Mouse (Mus musculus): Measurements from ENCODE around the gene Cyb5rl. TPM values are rescaled to one million over a fixed set of nuclear protein-coding genes. Genes with fewer than 3 reads are reported as not detected.

Cyb5rl gene
- polyA plus RNA-seq (2015; fragmentation: Nextera tagmentation; extraction: Ambion mirVana): 3.7 and 4.7 TPM in 2 replicates

DNA sequence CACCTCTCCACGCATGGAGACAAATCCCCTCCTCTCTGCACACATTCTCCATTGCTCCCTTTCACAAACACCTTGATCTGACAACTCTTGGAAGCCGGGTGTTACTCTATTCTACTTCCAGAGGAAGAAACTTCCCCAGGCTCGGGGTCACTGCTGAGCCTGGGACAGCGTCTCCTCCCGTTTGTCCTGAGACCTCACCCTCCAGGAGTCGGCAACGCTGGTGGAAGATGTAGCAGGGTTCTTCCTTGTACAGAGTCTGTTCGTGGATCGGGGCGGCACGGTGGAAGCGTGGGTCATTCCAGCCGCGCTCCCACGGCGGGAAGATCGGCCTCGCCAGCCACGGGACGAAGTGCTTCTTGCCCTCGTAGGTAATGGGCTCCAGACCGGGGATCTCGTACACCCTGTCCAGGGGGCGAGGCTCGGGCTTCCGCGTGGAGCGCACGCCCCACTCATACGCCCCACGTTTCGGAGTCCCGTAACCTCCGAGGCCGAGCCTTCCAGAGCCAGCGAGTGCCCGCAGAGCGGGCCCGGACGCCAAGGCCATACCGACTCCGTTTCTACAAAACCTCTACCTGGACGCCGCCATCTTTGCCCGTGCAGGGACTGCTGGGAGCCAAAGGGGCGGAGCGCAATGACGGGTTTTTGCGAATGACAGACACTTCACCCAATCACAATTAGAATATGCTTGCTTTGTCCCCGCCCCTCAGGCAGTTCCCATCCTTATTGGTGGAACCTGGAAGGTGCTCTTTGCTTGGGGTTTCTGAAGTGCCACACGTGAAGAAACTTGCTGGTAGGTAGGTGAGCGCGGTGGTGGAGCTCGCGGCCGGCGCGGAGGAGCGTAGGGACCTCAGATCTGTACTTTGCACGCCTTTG lies at the start of gene Cyb5rl, which contains the start of gene Mrpl37:
Cyb5rl (plus strand) TSS at position 737 of the 873 bp plus-strand sequence.
Mrpl37 (minus strand) TSS at position 617 of the 873 bp plus-strand sequence.
- H3K9ac ChIP-seq: peak within 1 kb of the TSS; percentile 69
- ATAC-seq (replicated peaks): peak; percentile 99
- H3K4me1 ChIP-seq: peaks cover 19% of the 10 kb centered on the region
- H3K4me2 ChIP-seq: peak within 1 kb of the TSS; percentile 91
- H3K27me3 ChIP-seq (replicated peaks): no peaks in the 10 kb centered on the region
- H3K9me3 ChIP-seq: no peaks in the 10 kb centered on the region
- WGBS: under 1% methylated on average over 60 of the region's 60 CpGs
- H3K4me3 ChIP-seq: peak within 1 kb of the TSS; percentile 78
- peak within 1 kb of the TSS; percentile 72 for H3K27ac ChIP-seq
- H3K36me3 ChIP-seq (replicated peaks): no peaks in the 10 kb centered on the region

DNA sequence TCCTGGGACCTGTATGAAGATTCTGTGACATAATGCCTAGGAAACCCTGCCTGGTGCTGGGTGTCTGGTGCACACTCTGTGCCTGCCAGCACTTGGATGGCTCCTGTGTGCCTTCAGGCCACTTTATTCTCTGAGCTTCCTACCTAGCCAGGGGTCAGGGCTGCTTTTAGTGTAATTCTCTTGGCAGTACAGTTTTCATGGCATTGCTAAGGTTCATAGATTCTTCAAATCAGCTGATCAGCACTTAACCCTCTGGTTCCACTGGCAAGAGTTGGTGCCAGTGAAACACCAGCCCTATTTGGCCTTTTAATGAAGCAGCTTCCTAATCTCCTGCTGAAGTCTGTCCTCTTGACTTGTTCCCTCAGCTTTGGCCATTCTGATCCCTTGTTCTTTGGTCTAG lies 49.5 kb upstream of the Cyb5rl start:
- H3K27me3 ChIP-seq (replicated peaks): no peaks in the 10 kb centered on the region
- no peaks in the 10 kb centered on the region for H3K36me3 ChIP-seq (replicated peaks)
- H3K4me1 ChIP-seq: peaks cover 89% of the 10 kb centered on the region

DNA sequence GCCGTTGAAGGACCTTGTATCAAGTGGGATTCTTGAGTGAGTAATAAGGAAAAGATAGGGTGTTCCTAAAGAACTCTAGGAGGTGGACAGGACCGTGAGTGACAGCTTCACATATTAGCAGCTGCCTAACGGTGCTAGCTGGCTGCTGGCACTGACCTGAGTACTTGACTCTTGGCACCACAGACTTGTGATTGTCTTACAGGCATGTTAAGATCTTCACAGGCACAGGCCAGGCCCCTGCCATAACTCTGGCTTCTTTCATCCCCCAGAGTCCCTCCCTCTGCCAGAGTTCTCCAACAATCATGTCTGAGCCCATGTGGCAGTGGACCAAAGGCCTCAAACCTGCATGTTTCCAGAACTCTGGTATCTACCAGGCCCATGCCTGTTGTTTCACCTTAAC lies 48.3 kb upstream of the Cyb5rl start:
- Histone ChIP-seq H3K9me3 (no peaks in the 10 kb centered on the region), H3K27me3 (replicated peaks) (no peaks in the 10 kb centered on the region), H3K4me1 (peaks cover 97% of the 10 kb centered on the region), H3K9ac (no peak overlapping the region), H3K4me3 (no peak overlapping the region), H3K36me3 (replicated peaks) (no peaks in the 10 kb centered on the region), H3K27ac (peak overlapping the region; percentile 65), H3K4me2 (no peak overlapping the region)
- 70% methylated on average over 3 of the region's 3 CpGs for WGBS
- ATAC-seq (replicated peaks): no peak

More for the DNA sequence above, 49.5 kb upstream of the Cyb5rl start:
- Histone ChIP-seq H3K27ac (no peak overlapping the region), H3K9ac (no peak overlapping the region), H3K4me2 (no peak overlapping the region), H3K4me3 (no peak overlapping the region), H3K9me3 (no peaks in the 10 kb centered on the region)
- no peak for ATAC-seq (replicated peaks)

DNA sequence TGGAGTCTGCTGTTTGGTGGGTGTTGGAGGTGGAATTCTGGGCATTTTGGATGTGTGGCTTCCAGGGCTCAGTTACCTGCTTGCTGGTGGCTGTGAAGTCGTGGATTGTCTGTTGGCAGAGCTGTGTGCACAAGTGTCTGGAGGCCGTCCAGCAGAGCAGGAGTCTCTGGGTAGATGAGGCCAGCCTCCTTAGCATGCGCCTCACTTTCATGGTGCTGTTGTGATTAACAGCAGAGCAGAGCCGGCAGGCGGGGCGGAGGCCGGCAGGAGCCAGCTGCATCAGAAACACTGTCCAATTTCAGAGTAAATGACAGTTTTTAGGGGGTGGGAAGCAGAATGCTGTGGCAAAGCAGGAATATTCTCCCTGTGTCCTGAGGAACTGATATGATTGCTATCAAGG lies 47.8 kb upstream of the Cyb5rl start:
- Histone ChIP-seq H3K27ac (peak overlapping the region; percentile 65), H3K4me3 (no peak overlapping the region), H3K9me3 (no peaks in the 10 kb centered on the region), H3K4me2 (no peak overlapping the region), H3K4me1 (peaks cover 95% of the 10 kb centered on the region), H3K27me3 (replicated peaks) (no peaks in the 10 kb centered on the region), H3K36me3 (replicated peaks) (no peaks in the 10 kb centered on the region), H3K9ac (0 out of 2 replicates have a peak overlapping the region, but pooled peaks have one; percentile 12)
- WGBS: 22% methylated on average over 7 of the region's 7 CpGs
- no peak for ATAC-seq (replicated peaks)

DNA sequence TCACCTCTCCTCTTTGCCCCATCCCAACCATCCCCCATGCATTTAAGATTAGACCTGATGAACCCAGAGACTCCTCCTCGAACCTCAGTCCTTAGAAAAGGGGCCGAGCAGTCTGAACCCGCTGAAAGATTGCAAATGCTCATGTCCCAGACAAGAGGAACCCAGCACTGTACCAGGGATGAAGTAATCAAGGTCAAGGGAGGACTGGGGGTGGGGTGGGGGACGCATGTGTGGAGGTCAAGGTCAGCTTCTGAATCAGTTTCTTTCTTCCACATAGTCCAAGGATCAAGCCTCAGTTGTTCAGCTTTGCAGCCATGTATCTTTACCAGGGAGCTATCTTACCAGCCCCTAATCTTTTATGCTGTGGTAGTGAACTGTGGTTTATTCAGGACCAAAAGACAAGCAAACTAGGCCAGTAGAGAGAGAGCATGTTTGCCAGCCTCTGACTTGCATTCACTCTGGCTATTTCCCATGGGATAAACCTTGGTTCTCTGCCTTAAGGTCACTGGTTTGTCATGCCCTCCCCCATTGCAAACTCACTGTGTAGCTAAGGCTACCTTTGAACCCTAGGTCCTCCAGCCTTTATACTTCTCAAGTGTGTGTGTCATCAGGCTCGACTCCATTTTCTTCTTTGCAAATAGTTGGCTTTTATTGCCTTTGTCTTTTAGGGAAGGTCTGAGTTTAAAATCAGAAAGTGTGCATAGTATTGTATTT lies 46.3 kb upstream of the Cyb5rl start:
- H3K9me3 ChIP-seq: no peaks in the 10 kb centered on the region
- peaks cover 89% of the 10 kb centered on the region for H3K4me1 ChIP-seq

DNA sequence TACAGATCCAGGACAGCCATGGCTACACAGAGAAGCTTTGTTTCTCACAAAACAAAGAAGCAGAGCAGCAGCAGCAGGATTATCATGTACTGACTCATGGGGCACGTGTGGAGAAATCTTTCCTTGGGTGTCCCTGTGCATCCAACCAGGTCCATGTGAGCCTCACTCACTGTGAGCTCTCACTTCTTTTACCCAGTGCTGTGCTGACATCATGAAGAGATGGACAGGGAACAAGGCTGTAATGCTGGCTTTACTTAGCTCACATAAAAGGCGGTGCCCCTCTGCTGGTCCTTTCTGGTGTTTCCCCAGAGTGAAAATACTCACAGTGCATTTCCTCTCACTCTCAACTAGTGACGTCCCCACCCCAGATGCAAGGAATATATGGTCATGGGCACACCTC lies 45.3 kb upstream of the Cyb5rl start:
- Histone ChIP-seq H3K27ac (peak overlapping the region; percentile 31; the same call in 1 of the 2 replicates), H3K27me3 (replicated peaks) (no peaks in the 10 kb centered on the region), H3K4me1 (peaks cover 88% of the 10 kb centered on the region), H3K4me3 (no peak overlapping the region), H3K36me3 (replicated peaks) (no peaks in the 10 kb centered on the region), H3K9ac (no peak overlapping the region), H3K4me2 (no peak overlapping the region), H3K9me3 (no peaks in the 10 kb centered on the region)
- WGBS: 49% methylated on average over 3 of the region's 3 CpGs
- ATAC-seq (replicated peaks): no peak

More for the DNA sequence above, 46.3 kb upstream of the Cyb5rl start:
- H3K36me3 ChIP-seq (replicated peaks): no peaks in the 10 kb centered on the region
- H3K27ac ChIP-seq: no peak overlapping the region
- no peak overlapping the region for H3K9ac ChIP-seq
- ATAC-seq (replicated peaks): no peak
- WGBS: 68% methylated on average over 5 of the region's 5 CpGs
- no peaks in the 10 kb centered on the region for H3K27me3 ChIP-seq (replicated peaks)
- no peak overlapping the region for H3K4me3 ChIP-seq
- H3K4me2 ChIP-seq: no peak overlapping the region

DNA sequence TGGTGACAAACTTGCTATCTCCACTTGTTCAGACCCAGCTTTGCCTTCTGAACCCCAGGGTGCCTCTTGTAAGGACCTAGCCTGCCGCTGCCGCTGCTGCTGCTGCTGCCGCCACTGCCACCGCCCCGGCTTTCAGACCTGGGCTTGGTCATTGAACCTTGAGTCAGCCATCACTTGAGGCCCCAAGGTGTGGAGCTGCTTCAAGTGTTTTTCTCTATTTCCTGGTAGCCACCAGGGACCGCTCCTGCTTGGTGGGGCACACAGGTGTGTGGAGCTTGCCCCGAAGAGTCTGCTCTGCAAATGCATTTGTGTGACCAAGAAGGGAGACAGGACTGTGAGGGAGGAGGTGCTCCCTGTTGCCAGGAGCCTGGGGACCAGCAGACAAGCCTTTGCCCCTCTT lies 41.9 kb upstream of the Cyb5rl start:
- no peaks in the 10 kb centered on the region for H3K27me3 ChIP-seq (replicated peaks)
- no peaks in the 10 kb centered on the region for H3K9me3 ChIP-seq
- H3K27ac ChIP-seq: no peak overlapping the region
- peaks cover 61% of the 10 kb centered on the region for H3K4me1 ChIP-seq
- ATAC-seq (replicated peaks): no peak
- H3K9ac ChIP-seq: no peak overlapping the region
- whole genome bisulfite sequencing: 86% methylated on average over 7 of the region's 7 CpGs
- H3K4me2 ChIP-seq: no peak overlapping the region
- H3K36me3 ChIP-seq (replicated peaks): no peaks in the 10 kb centered on the region
- H3K4me3 ChIP-seq: no peak overlapping the region

DNA sequence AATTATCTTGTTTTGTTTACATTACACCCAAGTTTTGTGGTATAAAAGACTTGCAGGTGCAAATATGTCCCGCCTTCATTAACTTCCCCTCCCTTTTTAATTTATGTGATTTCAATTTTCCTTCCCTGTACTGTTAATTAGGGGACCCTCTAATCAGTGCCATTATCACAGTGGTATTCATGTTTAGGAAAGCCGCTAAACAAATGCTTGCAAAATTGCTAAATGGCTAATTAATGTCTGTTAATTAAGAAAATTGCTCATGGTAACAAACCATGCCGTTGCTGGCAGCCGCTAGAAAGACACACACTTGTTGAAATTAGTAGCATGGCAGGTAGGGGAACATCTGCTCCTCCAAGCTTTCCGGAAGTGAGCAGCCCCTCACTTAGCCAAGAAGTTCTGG lies 41.4 kb upstream of the Cyb5rl start:
- no peak overlapping the region for H3K27ac ChIP-seq
- no peak overlapping the region for H3K4me2 ChIP-seq
- H3K4me1 ChIP-seq: peaks cover 57% of the 10 kb centered on the region
- H3K9ac ChIP-seq: no peak overlapping the region
- H3K4me3 ChIP-seq: no peak overlapping the region
- no peak for ATAC-seq (replicated peaks)
- 73% methylated on average over 5 of the region's 5 CpGs for WGBS
- H3K36me3 ChIP-seq (replicated peaks): no peaks in the 10 kb centered on the region
- H3K9me3 ChIP-seq: no peaks in the 10 kb centered on the region
- H3K27me3 ChIP-seq (replicated peaks): no peaks in the 10 kb centered on the region

DNA sequence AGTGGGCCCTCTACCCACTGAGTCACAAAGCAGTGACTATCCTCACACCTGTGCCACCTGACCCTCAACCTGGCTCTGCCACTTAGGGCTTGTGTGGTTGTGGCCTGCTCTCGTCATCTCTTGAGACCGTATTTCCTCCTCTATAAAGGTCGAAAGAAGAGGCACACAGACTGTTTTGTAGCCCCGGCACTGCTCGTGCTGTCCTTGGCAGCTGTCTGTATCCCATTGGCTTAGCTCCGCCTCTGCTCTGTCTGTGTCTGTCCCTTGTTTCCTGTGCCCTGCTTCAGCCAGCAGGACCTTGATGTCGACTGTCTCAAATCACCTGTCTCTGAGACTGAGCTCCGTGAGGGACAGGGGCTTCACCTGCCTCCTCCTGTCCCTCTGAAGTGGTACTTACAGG lies 40.3 kb upstream of the Cyb5rl start:
- Histone ChIP-seq H3K9me3 (no peaks in the 10 kb centered on the region), H3K36me3 (replicated peaks) (peaks cover 7% of the 10 kb centered on the region; the same call in 1 of the 2 replicates), H3K27me3 (replicated peaks) (no peaks in the 10 kb centered on the region), H3K27ac (0 out of 2 replicates have a peak overlapping the region, but pooled peaks have one; percentile 26), H3K9ac (no peak overlapping the region), H3K4me2 (no peak overlapping the region), H3K4me1 (peaks cover 46% of the 10 kb centered on the region), H3K4me3 (no peak overlapping the region)
- no peak; the same call in 1 of the 2 replicates for ATAC-seq (replicated peaks)
- WGBS: 64% methylated on average over 8 of the region's 8 CpGs

DNA sequence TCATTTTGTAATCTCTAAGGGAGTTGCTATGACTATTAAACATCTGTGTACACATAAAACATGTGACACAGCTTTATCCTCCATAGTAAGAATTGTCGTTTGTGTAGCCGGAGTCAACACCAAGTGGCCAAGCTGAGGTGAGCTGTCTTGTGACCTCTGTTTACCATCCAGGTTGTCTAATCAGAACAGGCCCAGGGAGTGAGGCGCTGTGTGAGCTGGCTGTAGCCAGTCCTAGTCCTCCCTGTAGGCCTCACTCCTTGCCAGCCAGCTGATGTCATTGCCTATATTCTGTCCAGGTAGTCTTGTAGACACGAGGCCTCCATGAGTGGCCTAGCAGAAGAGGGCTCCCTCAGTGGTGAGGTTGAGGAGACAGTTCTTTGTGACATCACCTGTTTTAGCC lies 31.1 kb upstream of the Cyb5rl start:
- H3K4me1 ChIP-seq: peaks cover 5% of the 10 kb centered on the region
- no peak for ATAC-seq (replicated peaks)
- no peaks in the 10 kb centered on the region for H3K27me3 ChIP-seq (replicated peaks)
- H3K9me3 ChIP-seq: no peaks in the 10 kb centered on the region
- no peak overlapping the region for H3K27ac ChIP-seq
- no peak overlapping the region for H3K4me2 ChIP-seq
- no peak overlapping the region for H3K4me3 ChIP-seq
- no peak overlapping the region for H3K9ac ChIP-seq
- H3K36me3 ChIP-seq (replicated peaks): peaks cover 25% of the 10 kb centered on the region
- 93% methylated on average over 4 of the region's 4 CpGs for WGBS

DNA sequence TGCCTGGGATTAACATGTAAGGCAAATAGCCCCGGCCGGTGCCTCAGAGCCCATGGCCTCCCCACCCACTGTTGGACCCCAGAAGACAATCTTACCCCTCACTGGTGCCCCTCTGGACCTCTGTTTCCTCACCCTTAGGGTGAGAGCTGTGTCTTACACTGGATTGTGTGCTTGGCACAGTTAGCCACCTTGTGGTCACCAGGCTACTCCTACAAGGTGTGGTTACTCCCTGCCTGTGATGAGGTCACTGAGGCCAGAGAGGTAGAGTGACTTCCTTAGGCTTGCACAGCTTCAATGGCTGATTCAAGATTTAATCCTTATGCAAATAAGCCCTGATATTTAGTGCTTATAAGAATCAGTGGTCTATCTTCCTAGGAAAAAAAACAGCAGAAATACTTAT lies 29.8 kb upstream of the Cyb5rl start:
- Histone ChIP-seq H3K4me2 (no peak overlapping the region), H3K9ac (no peak overlapping the region), H3K4me3 (no peak overlapping the region), H3K36me3 (replicated peaks) (peaks cover 22% of the 10 kb centered on the region), H3K27ac (no peak overlapping the region), H3K4me1 (peaks cover 5% of the 10 kb centered on the region), H3K27me3 (replicated peaks) (no peaks in the 10 kb centered on the region), H3K9me3 (no peaks in the 10 kb centered on the region)
- 86% methylated on average over 2 of the region's 2 CpGs for WGBS
- ATAC-seq (replicated peaks): 0 out of 2 replicates have a peak, but pooled peaks have one; percentile 19

DNA sequence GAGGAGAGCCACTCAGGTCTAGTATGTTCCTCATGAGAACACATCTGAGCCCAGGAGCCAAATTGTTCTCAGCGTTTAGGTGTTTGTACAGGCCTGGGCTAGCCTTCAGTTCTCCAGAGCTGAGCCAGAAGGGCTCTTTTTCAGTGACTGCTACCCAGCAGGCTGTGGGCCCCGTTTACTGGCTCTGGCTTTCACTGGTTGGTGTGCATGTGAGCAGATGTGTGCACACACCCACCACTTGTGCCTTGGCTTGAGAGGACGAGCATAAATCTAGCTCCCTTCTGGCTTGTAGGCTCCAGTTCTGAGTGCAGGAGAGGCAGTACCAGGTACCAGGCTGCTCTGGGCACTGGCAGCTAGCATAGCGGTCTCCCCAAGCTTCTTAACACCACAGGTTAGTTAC lies 28.5 kb upstream of the Cyb5rl start:
- Histone ChIP-seq H3K4me2 (no peak overlapping the region), H3K27ac (0 out of 2 replicates have a peak overlapping the region, but pooled peaks have one; percentile 63), H3K9me3 (no peaks in the 10 kb centered on the region), H3K27me3 (replicated peaks) (no peaks in the 10 kb centered on the region), H3K9ac (no peak overlapping the region), H3K4me1 (peaks cover 5% of the 10 kb centered on the region), H3K4me3 (no peak overlapping the region), H3K36me3 (replicated peaks) (peaks cover 23% of the 10 kb centered on the region)
- whole genome bisulfite sequencing: 91% methylated on average over 4 of the region's 4 CpGs
- no peak for ATAC-seq (replicated peaks)

All from midbrain, embryonic 15.5 days (tissue).